Comparison of ENCODE assay signal across 26 mouse cellular contexts in the genomic region with DNA sequence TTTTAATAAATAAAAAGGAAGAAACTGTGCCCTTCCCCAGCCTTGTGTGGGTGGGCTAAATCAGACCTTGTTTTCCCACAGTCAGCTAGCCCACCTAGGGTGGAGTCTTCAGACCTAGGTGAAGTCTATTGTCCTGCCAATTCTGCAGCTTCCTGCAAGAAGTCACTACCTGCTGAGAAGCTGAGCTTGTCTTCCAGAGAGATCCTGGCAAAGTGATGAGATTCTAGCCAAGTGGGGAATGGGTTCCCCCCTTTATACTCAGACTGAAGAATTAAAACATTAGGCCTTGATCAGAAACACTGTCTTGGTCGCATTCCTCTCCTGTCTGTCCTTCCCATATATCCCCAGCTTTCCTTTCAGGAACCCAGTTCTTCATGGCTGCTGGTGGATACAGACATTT. TPM values are rescaled to one million over a fixed set of nuclear protein-coding genes. Genes with fewer than 3 reads are reported as not detected.
"Had no signal": no experiment of that assay in that cellular context is flagged by ENCODE, and none has a peak within 500 bp of the region (broad histone marks: within the 10 kb centered on the region; RNA-seq: fewer than 3 reads in every experiment).

No protein-coding gene starts in this region.

- H3K9ac ChIP-seq: heart, embryonic 12.5 days; hindbrain, embryonic 13.5 days; hindbrain, embryonic 15.5 days; kidney, embryonic 15.5 days; limb, embryonic 13.5 days; limb, embryonic 15.5 days; liver, embryonic 12.5 days; liver, embryonic 14.5 days had no signal

- H3K4me3 ChIP-seq: gastrocnemius, adult 2 months; heart, adult 2 months; heart, embryonic 12.5 days; hindbrain, embryonic 10.5 days; hindbrain, embryonic 13.5 days; hindbrain, embryonic 15.5 days; kidney, embryonic 15.5 days; limb, embryonic 13.5 days; limb, embryonic 15.5 days; liver, embryonic 12.5 days had no signal

- H3K36me3 ChIP-seq: heart, embryonic 12.5 days; hindbrain, embryonic 10.5 days; hindbrain, embryonic 13.5 days; hindbrain, embryonic 15.5 days; kidney, embryonic 15.5 days; limb, embryonic 13.5 days; limb, embryonic 15.5 days; liver, embryonic 12.5 days had no signal

- H3K9me3 ChIP-seq: heart, embryonic 12.5 days; hindbrain, embryonic 10.5 days; hindbrain, embryonic 13.5 days; hindbrain, embryonic 15.5 days; kidney, embryonic 15.5 days; limb, embryonic 13.5 days; limb, embryonic 15.5 days; liver, embryonic 12.5 days had no signal

- H3K4me1 ChIP-seq: heart, embryonic 12.5 days; hindbrain, embryonic 15.5 days; kidney, embryonic 15.5 days; limb, embryonic 13.5 days; limb, embryonic 15.5 days; liver, embryonic 12.5 days had no signal

- DNase-seq: gastrocnemius, adult 2 months; gastrocnemius, postnatal 10 days; gastrocnemius, postnatal 25 days; heart, adult 2 months; heart, postnatal 10 days; heart, postnatal 4 days; kidney, adult 11 months; kidney, adult 2 months; kidney, adult 9 months; kidney, postnatal 14 days; kidney, postnatal 36 days; layer of hippocampus, adult 9-11 months; layer of hippocampus, postnatal 36 days; left cerebral cortex, postnatal 4 days had no signal

- H3K27ac ChIP-seq: gastrocnemius, adult 2 months; heart, adult 2 months; hindbrain, embryonic 10.5 days; hindbrain, embryonic 13.5 days; hindbrain, embryonic 15.5 days; hindbrain, postnatal 0 days; kidney, embryonic 15.5 days; kidney, postnatal 0 days; limb, embryonic 13.5 days; limb, embryonic 15.5 days; liver, embryonic 12.5 days; liver, embryonic 14.5 days had no signal

- H3K27me3 ChIP-seq: heart, embryonic 12.5 days; hindbrain, embryonic 13.5 days; hindbrain, embryonic 15.5 days; kidney, embryonic 15.5 days; limb, embryonic 13.5 days; limb, embryonic 15.5 days; liver, embryonic 12.5 days had no signal

RNA-seq across cellular contexts. Expression of a gene that starts 52.5 kb away (rescaled TPM):
- polyA plus RNA-seq: liver, adult 2 months had no signal
